Mouse (Mus musculus) adrenal gland, adult 10 weeks (tissue): Measurements from ENCODE around the gene Pstpip1. TPM values are rescaled to one million over a fixed set of nuclear protein-coding genes. Genes with fewer than 3 reads are reported as not detected.

ENCODE experiments used
- polyA plus RNA-seq: library from polyadenylated mRNA; stranded (reverse); fragments of 350-450 nt; fragmentation: Illumina TruSeq; extraction: RNeasy Lipid Tissue Mini Kit (QIAGEN cat#74804); gene quantifications from one replicate; pipeline ENCODE4 v1.2.3, GENCODE M21; 2014; ENCODE audit warnings: low read depth, low replicate concordance

Gene Pstpip1
- polyA plus RNA-seq: not detected

GRCm38 (mm10) chr9:56089778-56090520, at the start of gene Pstpip1:
Gene Pstpip1 (plus strand): TSS chr9:56089962.

GRCm38 (mm10) chr9:56041372-56042180, 48.2 kb upstream of the Pstpip1 start, which contains the start of gene Rcn2:
Gene Rcn2 (plus strand): TSS chr9:56041845.

GRCm38 (mm10) chr9:56165377-56165776, 75.6 kb downstream of the Pstpip1 start, which contains the start of gene Tspan3:
Gene Tspan3 (minus strand): TSS chr9:56165477.

Other genes with a start within 250 kb of the Pstpip1 start
- 19.3 TPM for gene Scaper, start 151.8 kb upstream of the Pstpip1 start, polyA plus RNA-seq
- gene 4930563M21Rik, start 79.4 kb upstream of the Pstpip1 start, polyA plus RNA-seq: not detected
- 157 TPM for gene Rcn2, start 48.1 kb upstream of the Pstpip1 start, polyA plus RNA-seq
- 122 TPM for gene Tspan3, start 75.5 kb downstream of the Pstpip1 start, polyA plus RNA-seq